Mouse (Mus musculus) adrenal gland, postnatal 25 days (tissue): ENCODE measurements around the gene 1810043G02Rik. TPM values are rescaled to one million over a fixed set of nuclear protein-coding genes. Genes with fewer than 3 reads are reported as not detected.
"Not testable (repeated sequence)": the region's sequence is repeated elsewhere in the genome, so short reads cannot be mapped to it uniquely, and the experiment has no call there.

ENCODE experiments used
- DNase-seq: peaks from one replicate; pipeline ENCODE4 v3.0.0; 2021; ENCODE audit warnings: mixed read lengths
- long read RNA-seq: library from polyadenylated mRNA; stranded (forward); transcript quantifications from one replicate; pipeline ENCODE4 v2.0.0, GENCODE M21; 2021
- total RNA-seq: library from RNA; stranded (reverse); gene quantifications from 2 replicates; pipeline ENCODE4 v1.2.3, GENCODE M21; 2021

The 1810043G02Rik gene
- 18.5 and 22.1 TPM in 2 replicates for total RNA-seq
- long read RNA-seq, partial matches to known transcripts = 6 of 8 reads
- long read RNA-seq, other reads (novel, unspliced or antisense) = 2 of 8 reads

DNA sequence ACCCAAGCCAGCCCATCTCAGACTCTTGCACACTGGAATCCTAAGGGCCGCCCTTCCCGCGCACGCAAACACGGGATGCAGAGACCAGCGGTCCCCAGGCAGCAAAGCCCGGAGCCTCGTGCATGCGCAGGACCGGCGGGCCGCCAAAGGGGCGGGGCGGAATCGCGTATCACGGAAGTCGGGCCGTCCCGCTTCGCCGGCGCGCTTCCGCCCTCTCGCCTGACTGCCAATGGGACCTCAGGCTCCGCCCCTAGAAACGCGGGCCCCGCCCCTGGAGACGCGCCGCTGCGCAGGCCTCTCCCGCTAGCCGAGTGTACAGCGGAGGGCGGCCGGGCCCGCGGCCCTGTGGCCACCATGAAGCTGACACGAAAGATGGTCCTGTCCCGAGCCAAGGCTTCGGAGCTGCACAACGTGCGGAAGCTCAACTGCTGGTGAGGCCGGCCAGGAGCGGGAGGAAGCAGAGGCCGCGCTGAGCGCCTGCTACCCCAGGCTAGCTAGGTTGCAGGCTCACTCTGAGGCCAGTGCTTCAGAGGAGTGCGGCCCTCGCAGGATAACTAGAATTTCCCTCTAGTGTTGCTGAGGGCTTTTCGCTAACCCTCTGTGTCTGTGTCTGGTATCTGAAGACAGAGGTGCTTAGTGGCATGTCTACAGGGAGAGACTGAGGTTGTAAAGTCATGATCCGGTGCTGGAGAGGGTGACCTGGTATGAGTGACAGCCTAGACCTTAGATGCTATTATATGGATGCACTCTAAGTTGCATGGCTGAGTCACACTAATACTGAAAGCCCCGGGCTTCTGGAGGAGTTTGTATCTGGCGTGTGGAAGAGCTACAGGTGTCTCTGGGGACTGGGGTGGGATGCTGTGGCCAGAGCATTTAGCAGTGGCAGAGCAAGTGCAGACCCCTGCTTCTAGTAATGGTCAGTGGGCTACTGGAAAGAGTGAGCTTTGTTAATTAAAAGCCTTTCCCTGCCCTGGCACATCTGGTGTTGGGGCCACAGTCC, at the start of gene 1810043G02Rik:
TSS of gene 1810043G02Rik (plus strand) at position 174 of the 1,000 bp plus-strand sequence.
- peak; percentile 100 for DNase-seq

GRCm38 (mm10) chr10:77939685-77940084, 38.6 kb upstream of the 1810043G02Rik start:
- no peak for DNase-seq

- DNase-seq = not testable (repeated sequence)
These were observed 27.9 kb upstream of the 1810043G02Rik start for GRCm38 (mm10) chr10:77950468-77950867.

DNA sequence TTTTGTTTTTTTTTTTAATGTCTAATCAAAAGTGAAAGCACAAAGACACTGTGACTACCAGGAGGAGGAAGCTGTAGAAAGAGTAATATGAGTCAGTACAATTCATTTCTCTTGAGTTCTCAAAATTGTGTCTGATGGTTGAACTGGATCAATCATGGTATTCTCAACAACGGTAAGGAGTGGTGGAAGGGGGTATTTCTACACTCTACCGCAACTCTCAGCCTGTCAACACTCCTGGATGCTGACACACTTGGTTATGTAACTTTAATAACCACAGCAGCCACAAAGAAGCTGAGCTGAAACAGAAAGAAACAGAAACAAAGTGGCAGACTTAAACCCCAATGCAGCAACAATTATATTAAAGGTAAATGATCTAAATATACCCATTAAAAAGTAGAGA, 15.6 kb upstream of the 1810043G02Rik start:
- DNase-seq = no peak

GRCm38 (mm10) chr10:77963971-77964370, 14.4 kb upstream of the 1810043G02Rik start:
- no peak for DNase-seq

DNA sequence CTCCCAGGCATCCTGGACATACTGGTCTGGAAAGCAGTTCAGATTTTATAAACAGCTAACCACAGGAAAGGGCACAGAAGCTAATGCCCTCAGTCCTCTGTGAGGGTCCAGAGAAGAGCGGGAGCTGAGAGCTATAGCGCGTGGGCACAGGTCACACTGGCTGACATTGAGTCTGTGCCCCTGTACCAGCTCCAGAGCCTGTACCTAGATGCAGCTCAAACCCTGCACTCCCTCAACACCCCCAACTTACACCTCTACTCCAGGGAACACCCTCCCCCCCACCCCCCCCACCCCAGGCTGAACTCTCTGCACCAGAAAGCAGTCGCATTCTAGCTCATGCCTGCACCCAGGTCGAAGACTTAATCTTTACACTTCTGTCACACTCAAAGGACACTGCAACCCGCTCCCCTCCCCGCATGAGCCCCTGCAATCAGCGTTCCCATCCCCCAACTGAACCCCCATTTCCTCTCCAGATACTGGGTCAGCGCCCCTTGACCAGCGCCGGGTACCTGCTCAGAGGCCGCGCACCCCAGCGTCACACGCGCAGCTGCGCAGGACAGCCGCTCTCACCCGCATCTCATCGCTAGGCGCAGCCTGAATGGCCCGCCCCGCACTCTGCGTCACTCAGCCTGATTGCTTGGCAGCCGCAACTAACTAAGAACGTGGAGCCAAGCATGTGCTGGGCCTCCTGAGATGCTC, 8.9 kb upstream of the 1810043G02Rik start:
- DNase-seq = peak; percentile 56

DNA sequence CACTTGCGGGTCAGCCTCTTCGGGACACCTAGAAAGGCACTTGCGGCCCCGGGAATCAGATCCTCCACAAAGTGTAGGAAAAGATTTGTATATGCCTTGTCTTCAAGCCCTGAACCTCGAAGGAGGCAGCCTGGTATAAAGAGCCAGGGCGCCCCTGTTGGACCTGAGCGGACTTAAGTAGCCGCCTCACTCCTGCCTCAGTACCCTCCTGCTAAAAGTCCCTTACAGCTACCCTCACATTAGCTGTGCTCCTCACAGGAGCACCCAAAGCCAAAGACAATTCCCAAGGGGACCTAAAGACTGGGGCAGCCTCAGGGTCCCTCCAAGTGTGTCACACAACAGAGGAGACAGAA, 8.4 kb upstream of the 1810043G02Rik start:
- DNase-seq = no peak

GRCm38 (mm10) chr10:77970481-77970880, 7.8 kb upstream of the 1810043G02Rik start, which contains the start of gene Trpm2:
Gene Trpm2, minus strand, starts transcription at chr10:77970563.
- DNase-seq = no peak

- DNase-seq = no peak
These were observed 7.1 kb upstream of the 1810043G02Rik start for GRCm38 (mm10) chr10:77971191-77971590.

DNA sequence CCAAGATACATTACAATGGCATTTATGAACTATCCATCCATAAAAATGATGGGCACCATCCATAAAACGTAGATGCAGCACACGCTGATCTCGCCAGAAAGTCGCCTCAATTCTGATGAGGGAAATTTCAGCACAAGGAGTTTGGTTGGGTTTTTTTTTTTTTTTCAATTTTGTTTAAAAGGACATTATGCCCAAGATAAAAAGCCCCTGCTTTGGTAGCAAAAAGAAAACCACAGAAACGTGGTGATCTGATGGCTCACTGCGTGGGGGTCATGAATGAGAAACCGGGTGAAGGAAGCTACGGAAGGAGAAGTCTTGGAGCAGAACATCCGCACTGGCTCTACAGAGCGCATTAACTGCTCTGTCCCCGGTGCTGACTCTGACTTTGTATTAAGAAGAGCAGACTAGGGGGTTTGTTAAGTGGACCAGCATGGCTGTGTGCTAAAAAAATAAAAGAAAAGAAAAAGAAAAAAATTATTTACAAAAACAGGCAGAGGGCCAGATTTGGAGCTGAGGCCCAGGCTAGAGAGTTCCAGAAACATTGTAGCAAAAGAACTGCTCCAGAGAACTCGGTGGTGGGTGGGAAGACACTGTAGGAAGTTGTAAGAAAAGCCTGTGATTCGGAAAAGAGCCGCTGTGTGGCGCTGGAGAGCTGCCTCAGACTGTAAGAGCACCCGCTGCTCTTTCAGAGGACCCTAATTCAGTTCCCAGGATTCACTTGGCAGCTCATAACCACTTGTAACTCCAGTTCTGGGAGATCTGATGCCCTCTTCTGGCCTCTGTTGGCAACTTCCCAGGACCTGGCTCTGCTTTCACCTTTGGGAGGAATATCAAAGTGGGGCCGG, 6.4 kb upstream of the 1810043G02Rik start:
- DNase-seq = no peak

GRCm38 (mm10) chr10:77974323-77974722, 4.0 kb upstream of the 1810043G02Rik start:
- no peak for DNase-seq

- no peak for DNase-seq
These were observed 3.5 kb upstream of the 1810043G02Rik start for GRCm38 (mm10) chr10:77974811-77975210.

DNA sequence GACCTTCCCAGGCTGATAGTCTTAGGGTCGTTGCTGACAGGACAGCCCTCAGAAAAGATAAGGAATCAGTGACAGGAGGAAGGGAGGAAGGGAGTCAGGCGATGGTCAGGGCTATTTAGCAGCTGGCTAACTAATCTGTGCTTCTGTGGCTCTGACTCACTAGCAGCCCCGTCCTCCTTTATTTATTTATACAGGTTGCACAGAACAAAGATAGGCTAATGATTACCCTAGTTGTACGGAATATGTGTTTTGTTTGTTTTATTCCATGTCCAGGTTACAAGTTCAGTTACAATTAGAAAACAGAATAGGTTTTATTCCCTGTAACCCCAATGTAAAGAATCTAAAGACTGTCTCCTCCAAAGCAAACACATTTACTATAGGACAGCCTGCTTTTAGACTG, 2.7 kb upstream of the 1810043G02Rik start:
- DNase-seq = no peak

DNA sequence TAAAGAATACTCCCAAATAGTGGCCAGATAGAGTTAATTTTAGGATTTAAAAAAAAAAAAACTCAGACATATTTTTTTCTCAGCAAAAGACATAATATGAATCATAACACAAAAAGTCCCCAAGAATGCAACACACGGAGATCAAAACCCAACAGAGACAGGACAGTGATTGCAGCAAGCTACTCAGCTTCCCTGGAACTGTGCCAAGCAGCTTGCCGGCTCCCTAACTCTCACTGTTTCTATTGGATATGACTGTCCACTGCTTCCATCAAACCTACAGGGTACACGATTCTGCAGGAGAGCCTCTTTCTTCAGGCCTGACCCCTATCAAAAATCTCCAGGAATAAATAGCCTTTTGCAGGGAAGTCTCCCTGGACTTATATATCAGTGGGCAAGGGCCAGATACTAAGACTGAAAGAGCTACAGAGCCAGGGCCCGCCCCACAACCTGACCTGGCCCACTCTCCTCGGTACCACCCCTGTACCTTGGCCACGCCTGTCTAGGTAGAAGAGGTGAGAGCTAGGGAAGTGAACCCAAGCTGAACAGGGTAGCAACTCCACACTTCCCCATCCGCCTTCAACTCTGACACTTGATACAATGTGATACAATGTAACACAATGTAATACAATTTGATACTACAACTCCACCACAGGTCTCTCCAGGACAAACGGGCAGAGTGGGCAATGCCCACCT, 1.7 kb upstream of the 1810043G02Rik start:
- DNase-seq = peak; percentile 34

GRCm38 (mm10) chr10:77984660-77985059, 6.3 kb downstream of the 1810043G02Rik start:
- peak; percentile 70 for DNase-seq

GRCm38 (mm10) chr10:77985775-77986174, 7.5 kb downstream of the 1810043G02Rik start:
- no peak for DNase-seq

- DNase-seq = no peak
These were observed 17.3 kb downstream of the 1810043G02Rik start for GRCm38 (mm10) chr10:77995639-77996038.

- no peak for DNase-seq
These were observed 21.9 kb downstream of the 1810043G02Rik start for GRCm38 (mm10) chr10:78000200-78000599.

GRCm38 (mm10) chr10:78001796-78002195, 23.5 kb downstream of the 1810043G02Rik start:
- no peak for DNase-seq

GRCm38 (mm10) chr10:78002316-78002715, 24.0 kb downstream of the 1810043G02Rik start:
- DNase-seq = no peak

- no peak for DNase-seq
These were observed 26.3 kb downstream of the 1810043G02Rik start for GRCm38 (mm10) chr10:78004479-78005100.
